Mouse (Mus musculus): ENCODE measurements around the gene Lrrc28.

DNA sequence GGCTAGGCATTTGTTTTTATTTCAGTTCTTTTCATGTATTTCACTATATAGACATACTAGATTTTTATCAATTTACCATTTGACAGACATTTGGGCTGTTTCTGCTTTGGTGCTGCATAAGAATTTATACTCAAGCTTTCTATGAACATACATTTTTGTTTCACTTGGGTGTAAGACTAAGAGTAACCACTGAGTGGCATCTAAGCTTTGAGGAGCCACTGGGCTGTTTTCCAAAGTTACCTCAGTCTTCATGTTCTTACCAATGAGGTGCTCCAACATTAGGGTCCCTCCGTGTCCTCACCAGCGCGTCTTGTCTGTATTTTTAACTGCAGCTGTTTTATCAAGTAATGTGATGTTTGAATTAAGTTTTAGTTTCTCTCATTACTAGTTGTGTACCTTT, 41.5 kb upstream of the Lrrc28 start:
- TF ChIP-seq GATA1 (IDR thresholded peaks at IDR 0.05; ENCODE audit: borderline replicate concordance, low read length): no peak
- no peak for TF ChIP-seq TAL1 (conservative IDR thresholded peaks at IDR 0.05; ENCODE audit: low read depth, low read length)
- TF ChIP-seq CTCF (IDR thresholded peaks at IDR 0.05; ENCODE audit: low read depth, low read length): no peak
